Mouse (Mus musculus): ENCODE measurements around the gene Hadha.

GRCm38 (mm10) chr5:30111771-30112170 is 43.2 kb downstream of the Hadha start:
- TF ChIP-seq ZC3H11A (IDR thresholded peaks at IDR 0.05; ENCODE audit: borderline replicate concordance, low read depth, low read length), result no peak
- no peak for TF ChIP-seq HCFC1 (IDR thresholded peaks at IDR 0.05; ENCODE audit: borderline replicate concordance, insufficient read depth, low read length)
- TF ChIP-seq MAFK (IDR thresholded peaks at IDR 0.05; ENCODE audit: insufficient read depth, low read depth, low read length), result no peak
- TF ChIP-seq CHD2 (IDR thresholded peaks at IDR 0.05; ENCODE audit: low read depth, low read length), result no peak
